Mouse (Mus musculus) liver, adult 2 months (tissue): ENCODE data around the gene Sbno2. TPM values are rescaled to one million over a fixed set of nuclear protein-coding genes. Genes with fewer than 3 reads are reported as not detected.

Experiments used
- DNase-seq: peaks from one replicate; pipeline ENCODE4 v3.0.0-alpha.2; 2011; ENCODE audit warnings: low read depth, low spot score; ENCODE audit errors: extremely low read depth
- H3K27ac ChIP-seq: fragments of 200-500 bp; replicated peaks from 2 replicates; pipeline ENCODE4 v1.5.1; 2012; ENCODE audit warnings: low read depth, mild to moderate bottlenecking, control low read depth, inconsistent platforms, low read length; ENCODE audit not compliant: insufficient read depth
- H3K27me3 ChIP-seq: fragments of 200-500 bp; 2 replicates; pipeline ENCODE4 v1.6.1; 2012; ENCODE audit warnings: mild to moderate bottlenecking, moderate library complexity, low read length, inconsistent platforms; ENCODE audit not compliant: control insufficient read depth, insufficient read depth
- H3K36me3 ChIP-seq: fragments of 200-500 bp; 2 replicates; pipeline ENCODE4 v1.6.1; 2012; ENCODE audit warnings: low read length, inconsistent platforms; ENCODE audit not compliant: control insufficient read depth, insufficient read depth
- H3K4me1 ChIP-seq: fragments of 200-500 bp; 2 replicates; pipeline ENCODE4 v1.6.1; 2011; ENCODE audit warnings: low read length; ENCODE audit not compliant: control insufficient read depth, insufficient read depth
- H3K4me3 ChIP-seq: fragments of 200-500 bp; 2 replicates; pipeline ENCODE4 v1.5.1; 2011; ENCODE audit warnings: low read depth, mild to moderate bottlenecking, control low read depth, low read length, moderate library complexity; ENCODE audit not compliant: insufficient read depth
- H3K79me2 ChIP-seq: fragments of 200-500 bp; 2 replicates; pipeline ENCODE4 v1.6.1; 2012; ENCODE audit warnings: inconsistent platforms, mild to moderate bottlenecking, low read length, moderate library complexity; ENCODE audit not compliant: control insufficient read depth, insufficient read depth
- H3K9ac ChIP-seq: fragments of 200-500 bp; 2 replicates; pipeline ENCODE4 v1.6.1; 2012; ENCODE audit warnings: low read depth, mild to moderate bottlenecking, control low read depth, inconsistent platforms, low read length
- CTCF ChIP-seq: fragments of 200-500 bp; IDR thresholded peaks from 2 replicates; pipeline ENCODE4 v1.5.1; 2011; ENCODE audit warnings: low read depth, low read length, control low read depth
- POLR2A ChIP-seq: fragments of 200-500 bp; IDR thresholded peaks from 2 replicates; pipeline ENCODE4 v1.6.1; 2011; ENCODE audit warnings: low read length, control low read depth; ENCODE audit not compliant: insufficient read depth; ENCODE audit errors: extremely low read depth
- WGBS: fragments of 180-500 bp; shearing (Covaris S2); methylation state at CpG from one replicate; pipeline ENCODE4 v1.1.7; 2018; 5-methylcytosine and 5-hydroxymethylcytosine counted together
- polyA plus RNA-seq: library from polyadenylated mRNA; depleted of rRNA; stranded (reverse); fragments of >200 nt; gene quantifications from 2 replicates; pipeline ENCODE4 v1.2.3, GENCODE M21; 2012
- total RNA-seq: library from RNA; depleted of rRNA; stranded (reverse); fragments of >200 nt; gene quantifications from 2 replicates; pipeline ENCODE4 v1.2.3, GENCODE M21; 2014

Sbno2 gene
- total and polyA plus RNA-seq, 2 experiments = 8.9 to 25.9 TPM

DNA sequence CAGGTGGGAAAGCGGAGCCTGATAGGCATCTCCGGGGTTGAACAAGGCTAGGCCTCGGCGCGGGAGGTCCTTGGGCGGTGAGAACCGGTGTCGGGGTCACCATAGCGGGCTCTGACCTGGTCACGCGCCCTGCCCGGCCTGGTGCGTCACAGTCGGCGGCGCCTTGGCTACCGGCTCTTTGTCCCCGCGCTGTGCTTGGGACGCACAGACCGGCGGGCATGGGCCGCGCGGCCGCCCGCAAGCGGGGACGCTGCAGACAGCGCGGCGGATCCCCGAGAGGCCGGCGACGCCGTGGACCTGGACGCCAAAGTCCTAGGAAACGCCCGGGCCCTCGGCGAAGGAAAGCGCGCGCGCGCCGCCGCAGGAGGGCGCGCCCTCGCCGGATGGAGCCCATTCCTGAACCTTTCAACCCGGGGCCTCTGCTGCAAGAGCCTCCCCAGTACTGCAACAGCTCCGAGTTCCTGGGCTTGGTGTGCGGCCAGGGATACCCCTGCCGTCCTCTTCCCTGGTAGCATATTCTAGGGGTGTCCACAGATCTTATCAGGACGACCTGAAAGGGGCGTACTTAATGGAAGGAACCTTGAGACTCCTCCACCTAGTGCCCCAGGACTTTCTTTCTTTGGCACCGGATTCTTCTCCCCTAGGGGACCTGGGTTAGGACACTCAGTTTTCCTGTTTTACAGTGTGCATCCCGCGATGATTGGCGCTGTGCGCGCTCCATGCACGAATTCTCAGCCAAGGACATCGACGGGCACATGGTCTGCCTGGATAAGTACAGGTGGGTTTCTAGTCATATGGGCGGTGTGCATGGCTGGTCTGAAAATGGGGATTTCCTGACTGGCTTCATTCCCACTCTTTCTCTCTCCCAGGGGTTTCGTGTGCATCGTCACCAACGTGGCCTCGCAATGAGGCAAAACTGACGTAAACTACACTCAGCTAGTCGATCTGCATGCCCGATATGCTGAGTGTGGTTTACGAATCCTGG is 51.2 kb downstream of the Sbno2 start:
- peaks cover 15% of the 10 kb centered on the region; the same call in 1 of the 2 replicates for H3K36me3 ChIP-seq
- TF ChIP-seq POLR2A = no peak
- peak; percentile 51 for TF ChIP-seq CTCF
- peak overlapping the region; percentile 97 for H3K9ac ChIP-seq
- under 1% methylated on average over 77 of the region's 77 CpGs for WGBS
- H3K4me3 ChIP-seq = peak overlapping the region; percentile 78
- H3K27ac ChIP-seq = peak overlapping the region; percentile 93
- peaks cover 24% of the 10 kb centered on the region for H3K4me1 ChIP-seq
- no peaks in the 10 kb centered on the region for H3K27me3 ChIP-seq
- H3K79me2 ChIP-seq = peaks cover 7% of the 10 kb centered on the region; the same call in 1 of the 2 replicates
- DNase-seq = peak; percentile 55

DNA sequence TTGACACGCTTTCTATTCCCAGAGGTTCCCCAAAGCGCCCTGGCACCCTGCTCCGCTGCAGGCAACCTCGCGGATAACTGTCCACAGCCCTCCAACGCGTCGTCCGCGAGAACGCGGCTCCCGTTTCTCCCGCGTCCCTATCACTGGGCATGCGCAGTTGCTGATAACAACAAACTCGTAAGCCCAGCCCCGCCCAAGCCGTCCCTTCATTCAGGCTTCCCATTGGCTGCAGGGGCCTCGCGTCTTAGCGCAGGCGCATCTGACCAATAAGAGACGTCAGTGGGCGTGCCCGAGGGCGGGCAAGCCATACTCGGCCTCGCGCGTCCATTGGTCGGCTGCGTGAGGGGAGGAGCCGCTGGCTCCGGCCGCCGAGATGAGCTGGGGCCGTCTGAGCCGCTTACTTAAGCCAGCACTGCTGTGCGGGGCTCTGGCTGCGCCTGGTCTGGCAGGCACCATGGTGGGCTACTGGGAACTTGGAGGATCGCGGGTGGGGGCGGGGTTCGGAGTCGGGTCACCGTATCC is 52.1 kb downstream of the Sbno2 start:
- H3K36me3 ChIP-seq = peaks cover 15% of the 10 kb centered on the region; the same call in 1 of the 2 replicates
- H3K27me3 ChIP-seq = no peaks in the 10 kb centered on the region
- WGBS = under 1% methylated on average over 47 of the region's 47 CpGs
- H3K27ac ChIP-seq = peak overlapping the region; percentile 93
- H3K9ac ChIP-seq = peak overlapping the region; percentile 97
- DNase-seq = peak; percentile 93
- peak overlapping the region; percentile 78 for H3K4me3 ChIP-seq
- TF ChIP-seq CTCF (no peak), POLR2A (peak; percentile 98)
- peaks cover 24% of the 10 kb centered on the region for H3K4me1 ChIP-seq
- peaks cover 7% of the 10 kb centered on the region; the same call in 1 of the 2 replicates for H3K79me2 ChIP-seq

DNA sequence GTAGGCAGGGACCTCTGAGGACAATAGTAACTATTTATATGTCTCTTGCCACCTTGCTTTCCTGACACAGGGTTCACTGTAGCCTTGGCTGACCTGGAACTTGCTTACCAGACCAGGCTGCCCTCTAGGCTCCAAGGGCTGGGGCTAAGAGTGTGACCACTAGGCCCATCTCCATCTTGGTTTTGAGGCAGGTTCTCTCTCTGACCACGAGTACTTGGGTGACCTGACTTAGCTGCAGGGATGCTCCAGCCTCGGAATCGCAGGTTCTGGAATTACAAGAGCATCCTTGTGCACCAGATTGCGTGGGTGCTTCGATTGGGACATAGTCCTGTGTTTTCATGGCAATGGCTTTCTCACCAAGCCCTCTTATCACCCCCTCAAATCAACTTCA is 53.0 kb downstream of the Sbno2 start:
- DNase-seq = peak; percentile 70
- Histone ChIP-seq H3K9ac (no peak overlapping the region), H3K27ac (peak overlapping the region; percentile 70), H3K79me2 (peaks cover 4% of the 10 kb centered on the region; the same call in 1 of the 2 replicates), H3K27me3 (no peaks in the 10 kb centered on the region), H3K4me1 (peaks cover 24% of the 10 kb centered on the region), H3K36me3 (peaks cover 7% of the 10 kb centered on the region; the same call in 1 of the 2 replicates), H3K4me3 (no peak overlapping the region)
- 22% methylated on average over 5 of the region's 5 CpGs for WGBS
- TF ChIP-seq CTCF (no peak), POLR2A (no peak)

DNA sequence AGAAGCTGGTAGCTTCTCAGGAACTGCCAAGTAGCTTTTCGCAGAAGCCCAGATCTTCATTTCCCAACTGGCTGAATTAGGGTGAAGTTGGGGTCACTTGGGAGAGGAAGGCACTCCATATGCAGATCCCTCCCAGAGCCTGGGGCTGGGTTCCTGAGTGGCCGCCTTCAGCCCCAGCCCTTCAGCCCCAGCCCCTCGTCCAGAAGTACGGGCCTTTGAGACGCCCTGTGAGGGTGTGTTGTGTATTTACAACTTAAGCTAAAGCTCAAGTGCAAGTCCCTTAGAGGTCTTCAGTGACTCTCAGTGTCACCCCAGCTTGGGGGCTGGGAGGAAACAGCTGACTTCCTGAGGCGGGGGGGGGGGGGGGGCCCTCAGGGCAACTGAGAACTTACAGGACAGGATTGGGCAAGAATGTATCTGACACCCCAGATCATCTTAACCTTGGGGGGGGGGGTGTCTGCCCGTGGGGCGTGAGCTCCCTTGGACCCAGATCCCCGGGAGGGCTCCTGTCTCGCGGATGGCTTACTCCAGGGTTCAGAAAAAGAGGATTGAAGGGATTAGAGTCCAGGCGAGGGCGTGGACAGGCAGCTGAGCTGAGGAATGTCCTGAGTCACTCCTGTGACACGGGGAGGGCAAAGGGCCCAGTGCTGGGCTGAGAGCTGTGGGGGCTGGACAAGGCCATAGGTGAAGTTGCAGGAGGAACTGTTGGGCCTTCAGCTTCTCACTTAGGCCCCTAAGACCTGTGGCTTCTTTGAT is 53.6 kb downstream of the Sbno2 start:
- peaks cover 5% of the 10 kb centered on the region; the same call in 1 of the 2 replicates for H3K36me3 ChIP-seq
- H3K9ac ChIP-seq = peak overlapping the region; percentile 23
- H3K4me3 ChIP-seq = no peak overlapping the region
- TF ChIP-seq CTCF (no peak), POLR2A (no peak)
- H3K4me1 ChIP-seq = peaks cover 24% of the 10 kb centered on the region
- H3K27me3 ChIP-seq = no peaks in the 10 kb centered on the region
- peak overlapping the region; percentile 70 for H3K27ac ChIP-seq
- peak; percentile 84 for DNase-seq
- H3K79me2 ChIP-seq = peaks cover 2% of the 10 kb centered on the region; the same call in 1 of the 2 replicates
- 31% methylated on average over 14 of the region's 14 CpGs for WGBS

DNA sequence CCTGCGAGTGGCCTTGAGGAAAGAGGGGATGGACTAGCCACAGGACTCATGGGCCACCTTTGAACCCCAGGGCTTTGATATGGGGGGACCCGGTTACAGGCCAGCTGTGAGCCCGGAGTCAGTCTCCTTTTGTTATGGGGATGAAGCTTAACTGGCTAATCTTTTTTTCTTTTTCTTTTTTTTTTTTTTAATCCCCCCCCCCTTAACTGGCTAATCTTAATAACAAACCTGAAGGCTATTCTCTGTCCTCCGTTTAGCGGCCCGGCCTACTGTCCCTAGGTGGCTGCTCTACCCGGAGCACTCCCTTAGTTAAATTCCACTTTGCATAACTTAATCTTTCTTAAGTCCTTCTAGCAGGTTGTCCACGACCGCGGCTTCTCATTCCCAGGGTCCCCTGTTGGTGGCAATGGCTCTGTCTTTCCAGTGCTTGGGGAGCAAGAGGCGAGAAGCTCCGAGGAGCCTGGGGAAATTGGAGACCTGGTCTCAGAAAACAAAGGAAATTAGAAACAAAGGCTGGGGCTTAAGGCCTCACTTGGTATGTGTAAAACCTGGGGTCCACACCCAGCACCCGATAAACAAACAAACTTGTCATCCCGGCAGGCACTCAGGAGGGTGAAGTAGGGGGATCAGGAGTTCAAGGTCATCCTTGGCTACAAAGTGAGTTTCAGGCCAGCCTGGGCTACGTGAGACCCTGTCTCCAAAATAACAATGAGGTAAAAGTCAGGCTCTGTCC is 54.3 kb downstream of the Sbno2 start:
- Histone ChIP-seq H3K9ac (peak overlapping the region; percentile 23; the same call in 1 of the 2 replicates), H3K27me3 (no peaks in the 10 kb centered on the region), H3K27ac (peak overlapping the region; percentile 70), H3K79me2 (peaks cover 2% of the 10 kb centered on the region; the same call in 1 of the 2 replicates), H3K36me3 (peaks cover 5% of the 10 kb centered on the region; the same call in 1 of the 2 replicates), H3K4me1 (peaks cover 24% of the 10 kb centered on the region), H3K4me3 (no peak overlapping the region)
- WGBS = 64% methylated on average over 15 of the region's 15 CpGs
- no peak for DNase-seq
- TF ChIP-seq CTCF = no peak
- TF ChIP-seq POLR2A = no peak
